10 mouse cellular contexts compared by ENCODE assay signal in genomic region chr13:13783296-13783695, GRCm38 (mm10). TPM values are rescaled to one million over a fixed set of nuclear protein-coding genes. Genes with fewer than 3 reads are reported as not detected.
A peak's percentile ranks its signal among the peaks of the same experiment; 100 is the strongest.
DNase-seq lines count a peak whose midpoint lies in the region; ATAC-seq and TF ChIP-seq lines count a peak whose summit lies in the region.
"Had no signal": no experiment of that assay in that cellular context is flagged by ENCODE, and none has a peak within 500 bp of the region (broad histone marks: within the 10 kb centered on the region; RNA-seq: fewer than 3 reads in every experiment).

No protein-coding gene starts in this region.

- ATAC-seq in heart, postnatal 0 days (ENCODE audit: insufficient read depth, low read depth), result no peak
- ATAC-seq in embryonic facial prominence, embryonic 12.5 days (ENCODE audit: insufficient number of reproducible peaks, insufficient read depth, low FRiP score, low TSS enrichment), result no peak
- ATAC-seq in hindbrain, embryonic 12.5 days (ENCODE audit: low FRiP score), result no peak
- ATAC-seq in midbrain, embryonic 15.5 days (replicated peaks), result no peak
- no peak for ATAC-seq in erythroid progenitor cell, adult 5-6 weeks (replicated peaks; ENCODE audit: low FRiP score, poor library complexity, severe bottlenecking)
- ATAC-seq in inflammation-experienced regulatory T-cells, adult 6 months, result no peak

- WGBS in heart, postnatal 0 days, result 25% methylated on average over 7 of the region's 7 CpGs
- WGBS in embryonic facial prominence, embryonic 12.5 days, result 42% methylated on average over 7 of the region's 7 CpGs
- 47% methylated on average over 7 of the region's 7 CpGs for WGBS in hindbrain, embryonic 12.5 days
- 44% methylated on average over 7 of the region's 7 CpGs for WGBS in midbrain, embryonic 15.5 days

- H3K4me2 ChIP-seq in heart, postnatal 0 days (ENCODE audit: low read depth, low read length), result 0 out of 2 replicates have a peak overlapping the region, but pooled peaks have one; percentile 89
- peak overlapping the region; percentile 88 for H3K4me2 ChIP-seq in embryonic facial prominence, embryonic 12.5 days (replicated peaks)
- peak overlapping the region; percentile 93 for H3K4me2 ChIP-seq in hindbrain, embryonic 12.5 days (replicated peaks)
- H3K4me2 ChIP-seq in midbrain, embryonic 15.5 days, result peak overlapping the region; percentile 88

- H3K27me3 ChIP-seq in heart, postnatal 0 days (ENCODE audit: control insufficient read depth, insufficient read depth, low read length), result peaks cover 42% of the 10 kb centered on the region
- H3K27me3 ChIP-seq in embryonic facial prominence, embryonic 12.5 days, result peaks cover 41% of the 10 kb centered on the region
- H3K27me3 ChIP-seq in hindbrain, embryonic 12.5 days, result peaks cover 47% of the 10 kb centered on the region
- H3K27me3 ChIP-seq in midbrain, embryonic 15.5 days (replicated peaks), result 0 out of 2 replicates have a peak, but pooled peaks cover 5% of the 10 kb centered on the region

- no peak overlapping the region for H3K27ac ChIP-seq in heart, postnatal 0 days (ENCODE audit: low read depth)
- H3K27ac ChIP-seq in embryonic facial prominence, embryonic 12.5 days, result no peak overlapping the region
- no peak overlapping the region for H3K27ac ChIP-seq in hindbrain, embryonic 12.5 days
- H3K27ac ChIP-seq in midbrain, embryonic 15.5 days, result no peak overlapping the region
- H3K27ac ChIP-seq: macrophage had no signal

- intact Hi-C loops in heart, postnatal 36 days (cut with DNase I), result no loop called here

- H3K36me3 ChIP-seq in heart, postnatal 0 days (replicated peaks; ENCODE audit: control insufficient read depth, insufficient read depth, low read length), result no peaks in the 10 kb centered on the region
- H3K36me3 ChIP-seq in embryonic facial prominence, embryonic 12.5 days, result no peaks in the 10 kb centered on the region
- no peaks in the 10 kb centered on the region for H3K36me3 ChIP-seq in hindbrain, embryonic 12.5 days
- no peaks in the 10 kb centered on the region for H3K36me3 ChIP-seq in midbrain, embryonic 15.5 days (replicated peaks)

- H3K9ac ChIP-seq in heart, postnatal 0 days (replicated peaks; ENCODE audit: low read depth, low read length), result no peak overlapping the region
- H3K9ac ChIP-seq in embryonic facial prominence, embryonic 12.5 days, result no peak overlapping the region
- no peak overlapping the region for H3K9ac ChIP-seq in hindbrain, embryonic 12.5 days
- H3K9ac ChIP-seq in midbrain, embryonic 15.5 days, result peak overlapping the region; percentile 68; the same call in 1 of the 2 replicates

- peaks cover 13% of the 10 kb centered on the region for H3K4me1 ChIP-seq in heart, postnatal 0 days (ENCODE audit: control insufficient read depth, insufficient read depth)
- no peaks in the 10 kb centered on the region for H3K4me1 ChIP-seq in embryonic facial prominence, embryonic 12.5 days
- peaks cover 16% of the 10 kb centered on the region for H3K4me1 ChIP-seq in hindbrain, embryonic 12.5 days
- peaks cover 26% of the 10 kb centered on the region for H3K4me1 ChIP-seq in midbrain, embryonic 15.5 days

- no peaks in the 10 kb centered on the region for H3K9me3 ChIP-seq in heart, postnatal 0 days (replicated peaks; ENCODE audit: control insufficient read depth, low read length)
- H3K9me3 ChIP-seq in embryonic facial prominence, embryonic 12.5 days, result no peaks in the 10 kb centered on the region
- H3K9me3 ChIP-seq in hindbrain, embryonic 12.5 days (replicated peaks), result no peaks in the 10 kb centered on the region
- H3K9me3 ChIP-seq in midbrain, embryonic 15.5 days, result no peaks in the 10 kb centered on the region

- no peak for TF ChIP-seq EP300 in heart, postnatal 0 days (IDR thresholded peaks at IDR 0.05; ENCODE audit: low read depth)

- H3K4me3 ChIP-seq in heart, postnatal 0 days (ENCODE audit: low read depth, low read length), result peak overlapping the region; percentile 55; the same call in 1 of the 2 replicates
- no peak overlapping the region for H3K4me3 ChIP-seq in embryonic facial prominence, embryonic 12.5 days
- peak overlapping the region; percentile 55; the same call in 1 of the 2 replicates for H3K4me3 ChIP-seq in hindbrain, embryonic 12.5 days
- H3K4me3 ChIP-seq in midbrain, embryonic 15.5 days, result peak overlapping the region; percentile 78
- H3K4me3 ChIP-seq: erythroblast, embryonic 14.5 days had no signal

- TF ChIP-seq CTCF in heart, postnatal 0 days (IDR thresholded peaks at IDR 0.05; ENCODE audit: low read depth), result no peak

- no peak for DNase-seq in heart, postnatal 0 days (ENCODE audit: low spot score)
- DNase-seq in heart, postnatal 36 days, result no peak
- no peak for DNase-seq in adrenal gland, adult 8-10 months

RNA-seq across cellular contexts. Expression of gene Gng4, which starts 0.6 kb away (rescaled TPM):
- total RNA-seq in heart, postnatal 0 days (2014; rRNA removed; ENCODE audit: low replicate concordance), result 0.15 TPM in 1 of 2 replicates, not detected in the other
- polyA plus RNA-seq in heart, postnatal 0 days (2015; fragmentation: Nextera tagmentation; extraction: Ambion mirVana), result 0.16 and 0.22 TPM in 2 replicates
- 1 to 10 TPM; 1.1 TPM for total RNA-seq in heart, postnatal 36 days (2021)
- polyA plus RNA-seq in embryonic facial prominence, embryonic 12.5 days (2016; fragmentation: Nextera tagmentation; extraction: Ambion mirVana), result 4.5 and 4.6 TPM in 2 replicates
- 6.2 and 6.9 TPM in 2 replicates for polyA plus RNA-seq in hindbrain, embryonic 12.5 days (2016; fragmentation: Nextera tagmentation; extraction: Ambion mirVana)
- 62.3 and 65.1 TPM in 2 replicates for polyA plus RNA-seq in midbrain, embryonic 15.5 days (2015; fragmentation: Nextera tagmentation; extraction: Ambion mirVana)
- total RNA-seq in erythroid progenitor cell, adult 5-6 weeks (2015; ENCODE audit: low replicate concordance), result not detected in 2 replicates
- not detected in 2 replicates for total RNA-seq in erythroid progenitor cell, adult 5-6 weeks (2017; ENCODE audit: low replicate concordance)
- polyA plus RNA-seq in inflammation-experienced regulatory T-cells, adult 6 months (2017; shearing (Covaris generic)), result not detected
- total RNA-seq in adrenal gland, adult 8-10 months (2022), result 10 to 100 TPM in 3 of 4 experiments, 1 to 10 TPM in 1; 10.0 to 17.8 (median 13.8) TPM
- polyA plus RNA-seq: erythroblast, embryonic 14.5 days had no signal
